Mouse (Mus musculus) v-Abl transformed pro-B cells (cell line): ENCODE data around the gene Erh.

Experiments used
- in situ Hi-C, 2 experiments: fragments of 400-800 bp; cut with MboI; formaldehyde crosslinking; loops; one replicate each; pipeline ENCODE4 v1.15.1; 2025; ENCODE audit not compliant: unreplicated experiment in 2 of 2

Gene Erh

GRCm38 (mm10) chr12:80643693-80644505, at the start of gene Erh, which contains the start of gene Slc39a9:
Gene Erh, minus strand, starts transcription at chr12:80644341.
Gene Slc39a9, plus strand, starts transcription at chr12:80643883.
- in situ Hi-C loops: loop anchor here (10.0 to 25.0 kb wide), 3 partner anchors 179 to 1782 kb away; partner anchors contain the start of genes Atp6v1d (in 1 of the 2), Eif2s1 (in 1 of the 2), Exd2 (in 1 of the 2) and Vti1b (in 1 of the 2)

GRCm38 (mm10) chr12:80693700-80694099, 49.6 kb upstream of the Erh start:
- in situ Hi-C loops: no loop called here

- in situ Hi-C loops: no loop called here
Measured at GRCm38 (mm10) chr12:80692269-80692972, 48.3 kb upstream of the Erh start, which contains the start of gene Plekhd1. Gene Plekhd1, plus strand, starts transcription at chr12:80692591.

GRCm38 (mm10) chr12:80691671-80692091, 47.5 kb upstream of the Erh start:
- in situ Hi-C loops: no loop called here

GRCm38 (mm10) chr12:80689696-80690095, 45.6 kb upstream of the Erh start:
- in situ Hi-C loops: no loop called here

- in situ Hi-C loops: no loop called here
Measured at GRCm38 (mm10) chr12:80687788-80688211, 43.7 kb upstream of the Erh start.

DNA sequence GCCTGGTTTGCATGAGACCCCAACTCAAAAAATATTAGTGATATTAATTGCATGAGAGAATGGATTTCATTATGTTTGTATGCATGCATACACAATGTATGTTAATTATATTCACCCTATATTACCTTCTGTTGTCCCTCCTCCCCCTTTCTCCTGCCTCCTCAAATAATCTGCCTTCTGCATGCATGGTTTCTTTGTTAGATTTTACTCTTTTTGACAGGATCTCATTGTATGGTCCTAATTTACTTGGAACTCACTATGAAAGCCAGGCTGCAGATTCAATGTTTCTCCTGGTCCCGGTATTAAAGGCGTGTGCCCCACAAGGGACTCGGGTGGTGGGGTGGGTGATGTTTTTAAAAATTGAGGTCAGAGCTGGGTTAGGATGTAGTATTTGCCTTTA, 40.2 kb upstream of the Erh start:
- in situ Hi-C loops: loop anchor here (5.0 kb wide), 1 partner anchor 33 kb away; no protein-coding TSS in a partner anchor

- in situ Hi-C loops: loop anchor here (5.0 kb wide), 1 partner anchor 34 kb away; no protein-coding TSS in a partner anchor
Measured at GRCm38 (mm10) chr12:80683554-80683953, 39.4 kb upstream of the Erh start.

DNA sequence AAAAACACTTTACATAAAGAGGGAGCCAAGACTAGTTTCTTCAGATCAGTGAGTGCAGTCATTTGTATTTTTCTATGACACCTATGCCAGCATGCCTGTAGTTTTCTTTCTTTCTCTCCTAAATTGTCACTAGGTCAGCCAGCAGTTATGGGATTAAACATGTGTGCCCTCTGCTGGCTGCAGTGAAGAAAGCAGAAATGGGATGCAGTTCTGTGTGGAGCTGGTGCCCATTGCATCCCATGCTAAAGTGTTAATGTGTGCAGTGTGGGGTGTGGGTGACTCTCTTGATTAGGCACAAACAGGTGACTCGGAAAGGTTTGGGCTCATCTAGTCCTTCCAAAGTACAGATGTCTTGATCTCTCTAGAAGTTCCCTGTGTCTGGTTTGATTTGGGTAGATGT, 37.2 kb upstream of the Erh start:
- in situ Hi-C loops: loop anchor here (5.0 kb wide), 1 partner anchor 36 kb away; no protein-coding TSS in a partner anchor

DNA sequence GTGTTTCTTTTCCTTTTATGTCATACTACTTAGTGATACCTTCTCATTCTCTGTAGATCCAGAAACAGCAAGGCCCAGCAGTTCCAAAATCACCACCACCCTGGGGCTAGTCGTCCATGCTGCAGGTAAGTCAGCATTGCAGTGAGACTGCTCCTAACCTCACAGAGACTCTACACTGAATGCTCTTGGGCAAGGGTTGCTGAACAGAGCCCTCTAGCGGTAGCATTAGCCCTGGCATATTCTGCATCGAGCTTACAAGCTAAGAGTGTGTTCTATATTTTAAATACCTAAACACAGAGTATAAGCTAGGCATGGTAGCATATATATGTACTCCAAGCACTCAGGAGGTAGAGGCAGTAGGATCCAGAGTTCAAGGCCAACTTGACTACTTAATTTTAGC, 29.0 kb upstream of the Erh start:
- in situ Hi-C loops: no loop called here

DNA sequence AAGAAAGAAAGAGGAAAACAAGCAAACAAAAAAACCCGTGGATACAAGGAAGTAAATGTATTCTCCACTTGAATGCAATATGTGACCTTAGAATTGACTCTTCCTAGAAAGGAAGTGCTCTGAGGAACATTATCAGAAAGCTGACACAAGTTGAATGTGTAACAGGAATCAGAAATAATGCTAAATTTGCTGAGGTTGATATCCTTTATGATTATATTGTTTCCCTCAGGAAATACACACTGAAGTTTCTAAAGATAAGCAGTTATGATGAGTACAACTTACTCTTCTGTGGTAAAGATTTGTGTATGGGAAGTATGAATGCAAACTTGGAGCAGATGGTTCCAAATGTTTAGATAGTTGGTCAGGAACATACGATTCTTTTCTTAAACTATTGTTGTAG, 24.2 kb upstream of the Erh start:
- in situ Hi-C loops: loop anchor here in 1 of 2 experiments (10.0 kb wide), 1 partner anchor 514 kb away; no protein-coding TSS in a partner anchor

- in situ Hi-C loops: loop anchor here in 1 of 2 experiments (10.0 kb wide), 1 partner anchor 509 kb away; no protein-coding TSS in a partner anchor
Measured at GRCm38 (mm10) chr12:80663935-80664334, 19.8 kb upstream of the Erh start.

GRCm38 (mm10) chr12:80662322-80662721, 18.2 kb upstream of the Erh start:
- in situ Hi-C loops: loop anchor here in 1 of 2 experiments (10.0 kb wide), 1 partner anchor 508 kb away; no protein-coding TSS in a partner anchor

DNA sequence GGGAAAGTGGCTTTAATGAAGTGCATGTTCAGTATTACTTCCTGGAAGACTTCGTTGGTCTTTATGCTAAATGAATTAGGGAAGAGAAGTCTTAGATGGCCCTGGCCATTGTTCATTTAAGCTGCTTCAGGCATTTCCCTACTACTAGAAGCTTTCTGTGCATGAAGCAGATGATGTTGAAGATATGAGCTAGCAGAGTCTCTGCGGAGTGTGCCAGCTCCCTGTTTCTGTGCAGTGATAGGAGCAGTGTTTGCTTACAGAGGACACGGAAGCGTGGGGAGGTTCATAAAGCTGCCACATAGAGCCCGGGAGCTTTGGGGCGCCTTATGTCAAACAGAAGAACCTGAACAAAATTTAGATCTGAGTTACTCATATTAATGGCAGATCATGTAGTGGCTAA, 14.5 kb upstream of the Erh start:
- in situ Hi-C loops: no loop called here

DNA sequence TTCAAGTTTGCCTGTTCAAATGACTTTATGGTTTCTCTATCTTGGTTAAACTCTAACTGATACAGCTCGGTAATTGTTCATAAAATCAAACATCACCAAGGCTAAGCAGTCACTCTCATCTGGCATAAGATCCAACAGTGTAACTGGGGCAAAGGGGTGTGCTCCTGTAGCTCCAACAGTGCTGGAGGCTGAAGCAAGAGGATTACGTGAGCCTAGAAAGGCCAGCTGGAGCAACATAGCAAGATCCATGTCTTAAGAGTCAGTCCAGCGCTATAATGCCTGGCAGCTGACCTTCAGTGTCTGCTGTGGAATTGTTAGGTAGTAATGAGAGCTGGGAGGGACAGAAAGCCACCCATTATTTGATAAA, 10.5 kb upstream of the Erh start:
- in situ Hi-C loops: no loop called here

- in situ Hi-C loops: no loop called here
Measured at GRCm38 (mm10) chr12:80653951-80654658, 10.0 kb upstream of the Erh start.

DNA sequence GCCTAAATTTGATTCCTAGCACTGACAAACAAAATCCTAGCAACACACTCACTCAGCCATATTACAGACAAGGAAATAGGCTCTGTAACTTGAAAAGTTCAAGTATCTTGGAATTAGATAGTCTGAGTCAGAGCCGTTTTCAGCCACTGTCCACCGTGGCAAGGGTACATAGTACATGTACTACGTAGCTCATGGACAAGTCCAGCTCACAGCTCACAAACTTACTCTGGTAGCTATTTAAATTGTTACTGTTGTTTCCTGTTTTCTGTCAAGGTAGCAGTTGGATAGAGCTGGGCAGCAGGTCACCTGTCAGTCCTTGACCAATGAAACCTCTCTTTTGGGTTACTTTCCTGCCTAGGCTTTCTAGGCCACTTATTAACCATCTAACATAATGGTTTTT, 2.2 kb upstream of the Erh start:
- in situ Hi-C loops: loop anchor here (10.0 to 25.0 kb wide), 3 partner anchors 182 to 1784 kb away; partner anchors contain the start of genes Atp6v1d (in 1 of the 2), Eif2s1 (in 1 of the 2), Exd2 (in 1 of the 2) and Vti1b (in 1 of the 2)

DNA sequence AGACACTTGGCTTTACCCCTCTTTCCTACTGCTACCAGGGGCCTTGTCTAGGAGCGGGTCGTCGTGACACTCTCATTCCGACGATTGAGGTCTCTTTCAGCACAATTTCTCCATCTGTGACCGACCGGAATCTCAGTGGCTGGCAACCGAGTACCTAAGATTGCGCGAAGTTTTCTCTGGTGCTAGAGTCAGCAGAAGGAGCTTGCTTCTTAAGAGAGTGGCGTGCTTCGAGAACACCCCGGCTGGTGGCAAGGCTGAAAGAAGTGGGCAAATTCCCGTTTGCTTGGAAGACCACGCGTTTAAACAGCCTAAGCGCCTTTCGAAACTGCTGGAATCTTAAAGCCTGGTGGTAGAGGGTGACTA, 346 bp upstream of the Erh start:
- in situ Hi-C loops: loop anchor here (10.0 to 25.0 kb wide), 3 partner anchors 180 to 1782 kb away; partner anchors contain the start of genes Atp6v1d (in 1 of the 2), Eif2s1 (in 1 of the 2), Exd2 (in 1 of the 2) and Vti1b (in 1 of the 2)

- in situ Hi-C loops: loop anchor here (10.0 to 25.0 kb wide), 3 partner anchors 178 to 1781 kb away; partner anchors contain the start of genes Atp6v1d (in 1 of the 2), Eif2s1 (in 1 of the 2), Exd2 (in 1 of the 2) and Vti1b (in 1 of the 2)
Measured at GRCm38 (mm10) chr12:80642725-80643692, 1.1 kb downstream of the Erh start.
